Mouse (Mus musculus) heart, postnatal 36 days (tissue): ENCODE data around the gene Serpinb6a. TPM values are rescaled to one million over a fixed set of nuclear protein-coding genes. Genes with fewer than 3 reads are reported as not detected.
A peak's percentile ranks its signal among the peaks of the same experiment; 100 is the strongest.
"Not testable (repeated sequence)": the region's sequence is repeated elsewhere in the genome, so short reads cannot be mapped to it uniquely, and the experiment has no call there.

Source experiments
- DNase-seq, 2 experiments: peaks; one replicate each; pipeline ENCODE4 v3.0.0; 2021 to 2022
- intact Hi-C: fragments of 180-260 bp; cut with DNase I; formaldehyde crosslinking; loops from one replicate; pipeline ENCODE4 v1.15.1; 2025
- total RNA-seq, 2 experiments: library from RNA; stranded (reverse); gene quantifications; 2 replicates each; pipeline ENCODE4 v1.2.3; 2021

Gene Serpinb6a
- total RNA-seq, 2 experiments from 2014 or later, result 106 to 112 TPM

DNA sequence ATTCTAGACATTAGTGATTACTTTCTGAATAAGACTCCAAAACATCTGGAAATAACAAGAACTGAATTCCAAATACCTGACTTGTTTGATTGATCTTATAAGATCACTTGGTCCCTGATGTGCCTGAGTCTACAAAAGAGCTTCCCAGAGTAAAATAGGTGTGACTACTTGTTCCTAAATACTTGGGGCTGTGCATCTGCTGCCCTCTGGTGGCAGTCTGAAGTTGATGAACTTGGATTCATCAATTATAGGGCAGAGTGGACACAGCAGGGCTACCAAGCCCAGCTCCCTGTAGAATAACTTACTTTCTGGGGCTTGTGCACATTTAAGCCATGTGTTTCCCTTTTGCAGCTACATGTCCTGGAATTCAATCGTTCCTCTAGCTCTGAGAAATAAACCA lies 7.4 kb downstream of the Serpinb6a start:
- peak; percentile 77 to 79 for DNase-seq
- intact Hi-C loops, result loop anchor here (1.0 kb wide), 1 partner anchor 38 kb away; no protein-coding TSS in a partner anchor

- intact Hi-C loops, result no loop called here
- no peak for DNase-seq
Observed at GRCm38 (mm10) chr13:33989625-33990024, 13.0 kb downstream of the Serpinb6a start.

DNA sequence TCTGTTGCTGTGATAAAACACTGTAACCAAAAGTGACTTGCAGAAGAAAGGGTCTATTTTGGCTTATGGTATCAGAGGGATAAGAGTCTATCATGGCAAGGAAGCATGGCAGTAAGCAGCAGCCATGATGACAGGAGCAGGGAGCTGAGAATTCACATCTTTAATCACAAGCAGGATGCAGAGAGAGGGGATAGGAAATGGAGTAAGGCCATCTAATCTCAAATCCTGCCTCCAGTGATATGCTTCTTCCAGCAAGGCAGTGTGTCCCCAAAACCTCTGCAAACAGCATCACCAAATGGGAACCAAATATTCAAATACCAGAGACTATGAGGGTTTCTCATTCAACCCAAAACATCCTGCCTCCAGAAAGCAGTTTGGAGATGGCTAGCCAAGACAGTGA lies 36.0 kb downstream of the Serpinb6a start:
- no peak for DNase-seq
- intact Hi-C loops, result no loop called here

DNA sequence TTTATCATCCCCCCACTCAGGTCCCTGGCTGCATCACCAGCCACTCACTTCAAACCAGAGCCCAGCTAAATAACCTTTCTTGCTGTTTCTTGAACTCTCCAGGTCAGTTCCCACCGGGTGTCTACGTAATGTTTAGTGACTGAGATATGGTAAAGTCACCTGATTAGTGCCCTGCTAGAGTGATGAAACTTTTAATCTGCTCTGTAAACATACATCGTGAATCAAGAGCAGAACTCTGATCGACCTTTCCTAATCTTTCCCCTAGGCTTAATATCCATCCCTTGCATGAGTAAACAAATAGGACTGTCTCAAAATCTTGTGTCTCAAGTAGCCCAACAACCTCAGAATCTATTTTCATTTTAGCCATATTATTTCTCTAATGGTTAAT lies 36.6 kb downstream of the Serpinb6a start:
- intact Hi-C loops, result no loop called here
- DNase-seq, result no peak

DNA sequence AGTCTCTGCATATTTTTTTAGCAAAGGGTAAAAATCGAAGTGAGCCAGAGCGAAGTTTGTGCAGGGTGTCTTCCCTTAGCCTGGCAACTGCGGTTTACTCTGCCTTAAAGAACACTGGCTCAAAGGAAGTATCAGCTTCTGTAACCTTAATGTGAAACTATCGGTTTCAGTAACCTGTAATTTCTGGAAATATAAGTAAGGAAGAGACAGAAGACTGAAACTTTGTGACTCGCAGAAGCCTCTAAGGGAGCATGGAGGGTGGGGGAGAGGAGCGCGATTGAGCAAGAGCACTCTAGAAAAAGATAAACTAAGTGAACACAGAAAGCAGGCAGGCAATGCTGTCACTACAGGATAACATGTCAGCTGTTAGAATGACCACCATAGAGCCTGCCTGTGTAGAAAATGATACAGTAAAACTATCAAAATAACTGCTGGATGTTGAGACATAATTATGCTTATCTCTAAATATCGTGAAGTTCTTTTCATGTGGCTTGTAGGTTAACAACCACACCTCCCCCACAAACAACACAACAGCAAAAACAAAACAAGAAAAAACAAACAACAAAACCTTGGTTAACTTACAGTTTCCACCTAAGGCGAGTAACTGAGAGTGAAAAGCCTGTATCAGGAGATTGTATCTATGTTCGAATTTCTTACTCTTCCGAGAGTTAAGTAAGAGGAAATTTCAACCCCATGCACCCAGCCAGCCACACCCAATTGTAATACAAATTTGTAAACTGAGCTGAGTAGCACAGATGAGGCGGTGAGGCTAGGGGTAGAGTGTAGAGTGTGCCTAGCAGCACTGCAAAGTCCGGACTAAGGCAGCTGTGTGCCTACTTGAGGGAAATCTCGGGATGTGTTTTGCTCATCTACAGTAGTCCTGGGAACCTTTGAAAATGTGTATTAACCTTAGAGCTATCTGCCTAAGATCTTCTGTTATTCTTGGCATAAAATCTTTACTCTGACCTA lies 37.3 kb downstream of the Serpinb6a start:
- DNase-seq, result no peak
- intact Hi-C loops, result no loop called here

DNA sequence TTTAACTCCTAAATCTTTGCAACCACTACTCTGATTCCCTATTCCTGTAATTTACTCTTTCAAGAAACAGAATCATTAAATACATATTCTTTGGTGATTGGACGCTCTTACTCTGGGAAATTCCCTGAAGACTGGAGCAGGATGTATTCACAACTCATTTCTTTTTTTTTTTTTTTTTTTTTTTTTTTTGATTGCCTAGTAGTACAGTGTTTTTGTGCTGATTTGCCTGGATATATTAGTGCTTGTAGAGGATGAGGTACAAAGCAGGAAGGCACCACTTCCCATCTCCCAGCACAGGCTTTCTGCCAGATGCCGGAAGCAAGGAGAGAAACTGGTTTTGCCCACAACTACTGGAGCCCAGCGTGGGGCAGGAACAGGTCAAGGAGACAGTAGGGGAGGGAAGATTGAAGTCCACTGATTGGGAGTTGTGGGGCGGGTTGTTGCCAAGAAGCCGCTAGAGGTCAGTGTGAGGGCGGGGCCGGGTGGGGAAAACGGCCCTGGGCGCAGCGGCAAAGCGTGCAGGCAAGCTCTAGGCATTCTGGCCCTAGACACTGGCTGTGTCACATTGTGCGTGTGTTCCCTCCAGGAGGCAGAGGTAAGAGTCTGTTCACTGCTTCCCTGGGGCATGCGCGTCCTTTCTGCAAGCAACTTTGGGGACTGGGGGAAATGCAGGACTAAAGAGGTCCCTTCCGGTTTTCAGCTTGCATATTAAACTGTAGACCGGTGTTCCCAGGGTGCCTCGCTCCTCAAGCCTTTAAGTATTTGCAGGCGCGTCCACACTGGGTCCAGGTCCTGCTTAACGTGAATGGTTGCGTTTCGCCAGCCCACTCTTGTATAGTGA lies 38.2 kb downstream of the Serpinb6a start, which contains the start of gene Nqo2:
Nqo2 (plus strand) TSS at position 482 of the 841 bp plus-strand sequence.
- peak; percentile 69 to 82 for DNase-seq
- intact Hi-C loops, result no loop called here

DNA sequence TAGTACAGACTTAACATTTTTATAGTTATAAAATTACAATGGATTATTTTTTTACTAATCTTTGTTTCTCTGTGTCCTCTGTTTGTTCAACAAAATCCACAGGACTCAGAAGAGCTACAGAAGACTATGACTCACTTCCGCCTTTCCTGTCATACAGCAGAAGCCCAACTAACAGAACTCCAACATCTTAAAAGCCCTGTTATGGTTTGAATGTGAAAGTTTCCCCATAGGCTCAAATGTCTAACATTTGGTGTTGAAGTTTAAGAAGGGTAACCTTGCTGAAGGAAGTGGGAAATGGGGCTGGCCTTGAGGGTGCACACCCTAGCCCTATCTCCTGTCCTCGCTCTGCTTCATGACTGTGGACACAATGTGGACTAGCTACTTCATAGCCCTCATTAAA lies 42.8 kb downstream of the Serpinb6a start:
- no peak for DNase-seq
- intact Hi-C loops, result loop anchor here (5.0 kb wide), 1 partner anchor 198 kb away; no protein-coding TSS in a partner anchor

- intact Hi-C loops, result loop anchor here (1.0 to 5.0 kb wide), 2 partner anchors 39 to 201 kb away; no protein-coding TSS in a partner anchor
- DNase-seq, result peak; percentile 20 to 31
Observed at GRCm38 (mm10) chr13:33956571-33957421, 45.8 kb downstream of the Serpinb6a start.

GRCm38 (mm10) chr13:33952947-33953346 lies 49.6 kb downstream of the Serpinb6a start:
- intact Hi-C loops, result no loop called here
- no peak for DNase-seq

DNA sequence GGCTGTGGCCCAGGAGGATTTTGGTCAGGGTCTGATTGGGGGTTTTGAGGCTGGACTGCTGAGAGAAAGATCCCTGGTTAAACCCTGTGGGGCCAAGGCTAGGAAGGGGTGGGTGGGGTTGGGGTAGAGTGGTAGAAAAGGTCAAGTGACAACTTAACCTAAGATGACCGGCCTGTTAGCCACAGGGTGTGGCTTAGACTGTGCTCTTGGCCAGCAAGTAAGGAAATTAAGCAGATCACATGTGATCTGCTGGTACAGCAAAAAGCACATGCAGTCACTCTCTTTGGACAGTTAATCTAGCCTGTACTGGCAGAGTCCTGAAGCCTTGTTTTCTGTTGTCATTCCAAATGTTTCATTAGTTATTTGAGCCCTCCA lies 50.5 kb downstream of the Serpinb6a start:
- intact Hi-C loops, result no loop called here
- DNase-seq, result no peak

DNA sequence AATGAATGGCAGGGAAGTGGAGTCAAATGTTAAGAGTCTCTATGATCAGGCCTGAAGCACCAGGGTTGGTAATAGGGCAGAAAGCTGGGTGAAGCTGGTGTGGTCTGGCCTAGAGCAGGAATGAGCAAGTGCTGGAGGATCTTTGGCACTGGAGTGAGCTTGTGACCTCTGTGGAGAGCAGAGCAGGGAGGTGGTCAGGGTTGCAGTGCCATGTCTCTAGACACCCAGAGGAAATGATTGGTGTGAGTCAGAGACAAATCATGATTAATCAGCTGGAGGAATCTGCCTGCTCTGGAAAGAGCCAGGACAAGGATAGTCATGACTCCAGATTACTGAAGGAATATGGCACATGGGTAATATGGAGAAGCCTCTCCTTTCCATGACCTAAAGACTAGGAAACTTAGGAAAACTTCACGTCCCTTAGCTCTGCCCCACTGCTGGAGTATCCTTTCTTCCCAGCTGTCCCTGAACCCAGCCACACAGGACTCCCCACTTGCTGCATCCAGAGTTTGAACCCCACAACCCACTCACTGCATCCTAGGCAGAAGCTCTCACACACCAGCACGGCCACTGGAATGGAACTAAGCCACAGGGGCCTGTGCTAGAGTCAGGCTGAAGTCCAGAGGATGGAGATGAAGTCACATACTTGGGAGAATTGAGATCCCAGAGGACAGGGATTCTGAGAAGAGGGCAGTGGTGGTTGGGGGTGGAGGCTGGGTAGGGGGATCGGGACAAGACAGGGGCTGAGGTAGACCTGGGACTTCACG lies 51.1 kb downstream of the Serpinb6a start:
- intact Hi-C loops, result no loop called here
- peak in 1 of 2 experiments; percentile 18 for DNase-seq

GRCm38 (mm10) chr13:33942212-33942779 lies 60.3 kb downstream of the Serpinb6a start:
- intact Hi-C loops, result no loop called here
- DNase-seq, result peak; percentile 24 to 38

DNA sequence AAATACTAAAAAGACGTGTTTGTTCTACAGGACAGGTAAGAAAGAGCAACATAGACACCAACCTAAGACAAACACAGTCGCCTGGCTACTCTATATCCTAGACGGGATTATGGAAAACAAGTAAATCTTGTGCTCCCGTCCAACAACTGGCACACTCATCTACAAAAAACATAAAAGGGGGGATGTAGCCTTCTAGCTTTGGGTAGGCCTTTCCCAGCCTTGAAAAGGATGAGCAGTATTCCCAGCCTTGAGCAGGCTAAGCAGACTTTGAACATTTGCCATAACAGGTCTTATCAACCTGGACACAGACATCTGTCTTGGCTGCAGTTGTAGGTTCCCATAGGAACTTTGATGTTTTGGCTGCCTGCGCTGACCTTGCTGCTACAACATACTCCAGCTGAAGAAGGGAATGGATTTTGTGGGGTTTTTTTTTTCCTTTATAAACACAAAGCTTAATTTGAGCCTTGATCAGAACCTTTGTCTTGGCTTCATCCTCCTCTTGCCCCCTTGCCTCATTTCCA lies 61.2 kb downstream of the Serpinb6a start:
- no peak for DNase-seq
- intact Hi-C loops, result no loop called here

GRCm38 (mm10) chr13:33937587-33937986 lies 65.0 kb downstream of the Serpinb6a start:
- intact Hi-C loops, result loop anchor here (10.0 kb wide), 1 partner anchor 937 kb away; the partner anchor contains the start of gene Prpf4b
- DNase-seq, result not testable (repeated sequence)

GRCm38 (mm10) chr13:33937151-33937550 lies 65.4 kb downstream of the Serpinb6a start:
- DNase-seq, result no peak
- intact Hi-C loops, result loop anchor here (10.0 kb wide), 1 partner anchor 938 kb away; the partner anchor contains the start of gene Prpf4b

- peak; percentile 74 to 80 for DNase-seq
- intact Hi-C loops, result loop anchor here (10.0 kb wide), 1 partner anchor 939 kb away; the partner anchor contains the start of gene Prpf4b
Observed at GRCm38 (mm10) chr13:33935465-33936181, 67.0 kb downstream of the Serpinb6a start.

GRCm38 (mm10) chr13:33934743-33935142 lies 67.9 kb downstream of the Serpinb6a start:
- intact Hi-C loops, result loop anchor here (10.0 kb wide), 1 partner anchor 940 kb away; the partner anchor contains the start of gene Prpf4b
- peak in 1 of 2 experiments; percentile 15 for DNase-seq

DNA sequence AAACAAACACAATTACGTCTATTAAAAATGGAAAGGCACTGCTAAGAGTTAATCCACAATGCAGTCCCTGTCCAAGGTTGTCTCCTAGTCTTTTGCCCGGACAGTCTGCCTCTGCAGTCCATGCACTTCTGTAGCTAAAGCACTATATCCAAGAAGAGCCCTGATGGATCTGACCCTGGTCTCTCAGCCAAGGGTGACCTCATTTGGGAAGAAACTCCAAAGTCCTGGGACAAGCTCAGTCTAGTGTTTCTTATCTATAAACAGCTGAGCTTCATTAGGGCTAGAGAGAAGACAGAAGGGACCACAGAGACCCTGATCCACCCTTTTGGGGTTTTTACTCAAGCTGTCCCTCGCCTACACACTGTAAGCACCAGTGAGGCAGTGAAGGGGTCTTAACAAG lies 71.7 kb downstream of the Serpinb6a start:
- intact Hi-C loops, result loop anchor here (10.0 kb wide), 1 partner anchor 944 kb away; the partner anchor contains the start of gene Prpf4b

More for the DNA sequence above, 71.7 kb downstream of the Serpinb6a start:
- DNase-seq, result peak; percentile 47 to 54
